Mouse (Mus musculus): ENCODE measurements around the gene Mad1l1. TPM values are rescaled to one million over a fixed set of nuclear protein-coding genes. Genes with fewer than 3 reads are reported as not detected.

Gene Mad1l1
- polyA plus RNA-seq, 1 experiment from 2014 or later = 27.8 TPM

DNA sequence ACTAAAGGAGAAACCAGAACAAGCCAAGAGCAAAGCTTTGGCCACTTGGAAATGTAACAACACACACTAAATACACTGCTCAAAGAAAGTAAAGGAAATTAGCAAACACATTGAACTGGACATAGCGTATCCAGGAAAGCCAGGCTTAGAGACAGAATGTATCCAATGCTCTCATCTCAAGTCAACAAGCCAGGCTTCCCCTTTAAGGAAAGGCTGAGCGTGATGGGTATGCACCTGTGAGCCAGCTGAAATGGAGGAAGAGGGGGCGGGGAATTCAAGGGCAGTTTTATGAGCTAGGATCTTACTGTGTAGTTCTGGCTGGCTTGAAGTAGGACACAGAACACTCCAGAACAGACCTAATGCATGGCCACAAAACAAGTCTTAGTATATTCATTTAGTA is 215.3 kb downstream of the Mad1l1 start:
- no peaks in the 10 kb centered on the region for H3K9me3 ChIP-seq (replicated peaks; ENCODE audit: control insufficient read depth, low read length)
- no peaks in the 10 kb centered on the region for H3K36me3 ChIP-seq (ENCODE audit: control insufficient read depth, insufficient read depth)
- no peak overlapping the region for H3K4me3 ChIP-seq (ENCODE audit: low read length)
- H3K9ac ChIP-seq (ENCODE audit: low read length) = no peak overlapping the region
- no peaks in the 10 kb centered on the region for H3K4me1 ChIP-seq (ENCODE audit: control insufficient read depth, insufficient read depth, low read length)
- no peak overlapping the region for H3K4me2 ChIP-seq (ENCODE audit: low read depth, low read length)
- 84% methylated on average over 3 of the region's 3 CpGs for WGBS
- ATAC-seq (replicated peaks; ENCODE audit: extremely low read depth, insufficient read depth, low FRiP score) = no peak
- H3K27ac ChIP-seq (ENCODE audit: low read length) = no peak overlapping the region
- H3K27me3 ChIP-seq (ENCODE audit: control insufficient read depth, insufficient read depth, low read length) = no peaks in the 10 kb centered on the region

DNA sequence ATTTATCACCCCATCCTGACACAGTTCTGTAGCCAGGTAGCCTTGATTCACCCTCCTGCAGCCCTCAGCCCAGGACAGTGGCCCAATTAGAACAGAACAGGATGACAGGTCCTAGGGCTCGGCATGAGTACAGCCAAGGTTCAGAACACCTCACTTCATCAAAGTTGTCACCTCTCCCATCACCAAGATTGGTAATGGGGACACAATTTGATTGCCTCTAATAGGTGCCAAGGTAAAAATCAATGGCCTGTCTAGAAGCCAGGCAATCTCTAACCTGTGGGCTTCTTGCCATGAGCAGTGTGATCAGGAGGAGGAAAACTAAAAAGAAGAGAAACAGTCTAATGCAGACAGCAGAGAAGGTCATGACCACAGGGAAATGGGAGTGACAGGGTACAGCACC is 216.5 kb downstream of the Mad1l1 start:
- no peak overlapping the region for H3K9ac ChIP-seq (ENCODE audit: low read length)
- no peaks in the 10 kb centered on the region for H3K4me1 ChIP-seq (ENCODE audit: control insufficient read depth, insufficient read depth, low read length)
- ATAC-seq (replicated peaks; ENCODE audit: extremely low read depth, insufficient read depth, low FRiP score) = no peak
- no peaks in the 10 kb centered on the region for H3K9me3 ChIP-seq (replicated peaks; ENCODE audit: control insufficient read depth, low read length)
- no peaks in the 10 kb centered on the region for H3K36me3 ChIP-seq (ENCODE audit: control insufficient read depth, insufficient read depth)
- no peak overlapping the region for H3K27ac ChIP-seq (ENCODE audit: low read length)
- H3K27me3 ChIP-seq (ENCODE audit: control insufficient read depth, insufficient read depth, low read length) = no peaks in the 10 kb centered on the region
- 93% methylated on average over 1 of the region's 1 CpGs for WGBS
- no peak overlapping the region for H3K4me2 ChIP-seq (ENCODE audit: low read depth, low read length)
- H3K4me3 ChIP-seq (ENCODE audit: low read length) = no peak overlapping the region

DNA sequence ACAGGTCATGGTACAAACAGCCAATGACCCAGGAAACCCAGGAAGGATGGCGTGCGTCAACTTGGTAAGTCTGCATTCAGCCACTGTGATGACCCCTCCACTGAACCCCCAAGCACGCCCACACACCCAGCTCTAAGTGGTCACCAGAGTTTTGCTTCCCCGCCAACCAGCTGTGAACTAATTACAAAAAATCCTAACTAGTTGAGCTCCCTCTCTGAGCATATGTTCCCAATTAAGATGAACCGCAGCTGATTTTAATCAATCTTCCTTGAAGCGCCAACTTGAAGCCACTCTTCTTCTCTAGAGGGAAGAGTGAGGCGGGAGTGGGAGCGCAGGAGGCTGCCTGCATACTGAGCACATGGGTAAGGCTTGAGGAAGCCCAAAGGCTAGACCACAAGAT is 218.6 kb downstream of the Mad1l1 start:
- H3K27ac ChIP-seq (ENCODE audit: low read length) = no peak overlapping the region
- no peak overlapping the region for H3K4me3 ChIP-seq (ENCODE audit: low read length)
- no peak overlapping the region for H3K9ac ChIP-seq (ENCODE audit: low read length)
- H3K27me3 ChIP-seq (ENCODE audit: control insufficient read depth, insufficient read depth, low read length) = no peaks in the 10 kb centered on the region
- H3K9me3 ChIP-seq (replicated peaks; ENCODE audit: control insufficient read depth, low read length) = no peaks in the 10 kb centered on the region
- no peak overlapping the region for H3K4me2 ChIP-seq (ENCODE audit: low read depth, low read length)
- no peaks in the 10 kb centered on the region for H3K4me1 ChIP-seq (ENCODE audit: control insufficient read depth, insufficient read depth, low read length)
- H3K36me3 ChIP-seq (ENCODE audit: control insufficient read depth, insufficient read depth) = no peaks in the 10 kb centered on the region
- 85% methylated on average over 8 of the region's 8 CpGs for WGBS
- ATAC-seq (replicated peaks; ENCODE audit: extremely low read depth, insufficient read depth, low FRiP score) = no peak

DNA sequence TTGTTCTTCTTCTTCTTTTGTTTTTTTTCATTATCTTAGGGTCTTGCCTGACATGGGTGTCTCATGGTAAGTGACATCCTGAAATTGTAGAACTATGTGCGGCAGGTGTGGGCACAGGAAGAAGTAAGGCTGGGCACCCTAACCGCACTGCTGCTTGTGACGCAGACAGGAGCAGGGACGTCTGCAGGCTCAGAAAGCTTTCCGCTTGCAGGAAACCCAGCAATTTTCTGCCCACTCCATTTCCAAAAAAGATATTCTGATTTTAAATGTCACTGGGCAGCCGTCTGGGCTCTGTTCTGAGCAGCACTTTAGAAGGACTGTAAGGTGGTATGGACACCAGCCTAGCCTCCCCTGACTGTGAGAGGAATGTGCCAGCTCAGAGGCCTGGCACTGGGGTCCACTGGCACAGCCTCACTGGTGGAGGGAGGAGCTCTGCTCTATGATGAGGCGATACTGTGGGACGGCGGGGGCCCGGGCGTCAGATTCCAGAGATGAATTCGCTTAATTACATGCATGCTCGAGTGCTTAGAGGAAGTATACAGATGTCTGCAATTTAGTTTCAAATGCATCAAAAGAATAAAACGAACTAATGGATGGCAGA is 219.8 kb downstream of the Mad1l1 start:
- ATAC-seq (replicated peaks; ENCODE audit: extremely low read depth, insufficient read depth, low FRiP score) = no peak
- H3K9ac ChIP-seq (ENCODE audit: low read length) = no peak overlapping the region
- no peaks in the 10 kb centered on the region for H3K36me3 ChIP-seq (ENCODE audit: control insufficient read depth, insufficient read depth)
- no peaks in the 10 kb centered on the region for H3K9me3 ChIP-seq (replicated peaks; ENCODE audit: control insufficient read depth, low read length)
- H3K27ac ChIP-seq (ENCODE audit: low read length) = no peak overlapping the region
- 87% methylated on average over 14 of the region's 14 CpGs for WGBS
- no peak overlapping the region for H3K4me2 ChIP-seq (ENCODE audit: low read depth, low read length)
- H3K27me3 ChIP-seq (ENCODE audit: control insufficient read depth, insufficient read depth, low read length) = no peaks in the 10 kb centered on the region
- H3K4me1 ChIP-seq (ENCODE audit: control insufficient read depth, insufficient read depth, low read length) = no peaks in the 10 kb centered on the region
- no peak overlapping the region for H3K4me3 ChIP-seq (ENCODE audit: low read length)

GRCm38 (mm10) chr5:140098711-140099110 is 222.6 kb downstream of the Mad1l1 start:
- Histone ChIP-seq H3K9me3 (replicated peaks; ENCODE audit: control insufficient read depth, low read length) (no peaks in the 10 kb centered on the region), H3K4me2 (ENCODE audit: low read depth, low read length) (no peak overlapping the region), H3K36me3 (ENCODE audit: control insufficient read depth, insufficient read depth) (no peaks in the 10 kb centered on the region), H3K27me3 (ENCODE audit: control insufficient read depth, insufficient read depth, low read length) (no peaks in the 10 kb centered on the region), H3K4me1 (ENCODE audit: control insufficient read depth, insufficient read depth, low read length) (no peaks in the 10 kb centered on the region), H3K27ac (ENCODE audit: low read length) (no peak overlapping the region), H3K4me3 (ENCODE audit: low read length) (no peak overlapping the region), H3K9ac (ENCODE audit: low read length) (no peak overlapping the region)
- 97% methylated on average over 5 of the region's 5 CpGs for WGBS
- no peak for ATAC-seq (replicated peaks; ENCODE audit: extremely low read depth, insufficient read depth, low FRiP score)

GRCm38 (mm10) chr5:140095203-140095602 is 226.1 kb downstream of the Mad1l1 start:
- no peak overlapping the region for H3K27ac ChIP-seq (ENCODE audit: low read length)
- H3K27me3 ChIP-seq (ENCODE audit: control insufficient read depth, insufficient read depth, low read length) = no peaks in the 10 kb centered on the region
- no peaks in the 10 kb centered on the region; the same call in 1 of the 2 replicates for H3K4me1 ChIP-seq (ENCODE audit: control insufficient read depth, insufficient read depth, low read length)
- no peaks in the 10 kb centered on the region for H3K9me3 ChIP-seq (replicated peaks; ENCODE audit: control insufficient read depth, low read length)
- no peak overlapping the region for H3K4me3 ChIP-seq (ENCODE audit: low read length)
- 82% methylated on average over 2 of the region's 2 CpGs for WGBS
- ATAC-seq (replicated peaks; ENCODE audit: extremely low read depth, insufficient read depth, low FRiP score) = no peak
- no peak overlapping the region for H3K4me2 ChIP-seq (ENCODE audit: low read depth, low read length)
- H3K9ac ChIP-seq (ENCODE audit: low read length) = no peak overlapping the region
- no peaks in the 10 kb centered on the region; the same call in 1 of the 2 replicates for H3K36me3 ChIP-seq (ENCODE audit: control insufficient read depth, insufficient read depth)

DNA sequence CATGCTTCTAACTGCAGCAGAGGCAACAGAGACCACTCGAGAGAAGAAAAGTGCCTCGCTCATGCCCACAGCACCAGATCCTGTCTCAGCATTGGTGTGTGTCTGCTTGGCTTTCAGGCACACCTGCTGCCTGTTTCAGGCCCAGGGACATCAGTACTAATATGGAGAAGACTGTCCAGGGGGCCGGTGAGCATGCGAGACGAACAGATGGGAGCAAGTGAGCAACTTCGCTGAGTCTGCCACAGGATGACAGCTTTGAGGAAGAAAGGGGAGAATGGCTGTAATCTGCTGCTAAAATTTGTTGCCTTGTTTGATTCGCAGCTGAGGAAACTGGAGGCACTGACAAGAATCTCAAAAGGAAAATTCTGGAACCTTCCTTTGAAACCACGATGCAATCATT is 227.9 kb downstream of the Mad1l1 start:
- H3K9me3 ChIP-seq (replicated peaks; ENCODE audit: control insufficient read depth, low read length) = no peaks in the 10 kb centered on the region
- no peak for ATAC-seq (replicated peaks; ENCODE audit: extremely low read depth, insufficient read depth, low FRiP score)
- H3K4me1 ChIP-seq (ENCODE audit: control insufficient read depth, insufficient read depth, low read length) = no peaks in the 10 kb centered on the region; the same call in 1 of the 2 replicates
- H3K4me2 ChIP-seq (ENCODE audit: low read depth, low read length) = no peak overlapping the region
- no peak overlapping the region for H3K9ac ChIP-seq (ENCODE audit: low read length)
- H3K27ac ChIP-seq (ENCODE audit: low read length) = no peak overlapping the region
- H3K36me3 ChIP-seq (ENCODE audit: control insufficient read depth, insufficient read depth) = no peaks in the 10 kb centered on the region; the same call in 1 of the 2 replicates
- H3K4me3 ChIP-seq (ENCODE audit: low read length) = no peak overlapping the region
- no peaks in the 10 kb centered on the region for H3K27me3 ChIP-seq (ENCODE audit: control insufficient read depth, insufficient read depth, low read length)
- 93% methylated on average over 8 of the region's 8 CpGs for WGBS

GRCm38 (mm10) chr5:140091601-140092000 is 229.8 kb downstream of the Mad1l1 start:
- no peak overlapping the region for H3K27ac ChIP-seq (ENCODE audit: low read length)
- no peaks in the 10 kb centered on the region; the same call in 1 of the 2 replicates for H3K36me3 ChIP-seq (ENCODE audit: control insufficient read depth, insufficient read depth)
- H3K4me3 ChIP-seq (ENCODE audit: low read length) = no peak overlapping the region
- ATAC-seq (replicated peaks; ENCODE audit: extremely low read depth, insufficient read depth, low FRiP score) = no peak
- no peaks in the 10 kb centered on the region for H3K9me3 ChIP-seq (replicated peaks; ENCODE audit: control insufficient read depth, low read length)
- H3K9ac ChIP-seq (ENCODE audit: low read length) = no peak overlapping the region
- 70% methylated on average over 11 of the region's 11 CpGs for WGBS
- H3K4me1 ChIP-seq (ENCODE audit: control insufficient read depth, insufficient read depth, low read length) = no peaks in the 10 kb centered on the region; the same call in 1 of the 2 replicates
- no peaks in the 10 kb centered on the region for H3K27me3 ChIP-seq (ENCODE audit: control insufficient read depth, insufficient read depth, low read length)
- no peak overlapping the region for H3K4me2 ChIP-seq (ENCODE audit: low read depth, low read length)

DNA sequence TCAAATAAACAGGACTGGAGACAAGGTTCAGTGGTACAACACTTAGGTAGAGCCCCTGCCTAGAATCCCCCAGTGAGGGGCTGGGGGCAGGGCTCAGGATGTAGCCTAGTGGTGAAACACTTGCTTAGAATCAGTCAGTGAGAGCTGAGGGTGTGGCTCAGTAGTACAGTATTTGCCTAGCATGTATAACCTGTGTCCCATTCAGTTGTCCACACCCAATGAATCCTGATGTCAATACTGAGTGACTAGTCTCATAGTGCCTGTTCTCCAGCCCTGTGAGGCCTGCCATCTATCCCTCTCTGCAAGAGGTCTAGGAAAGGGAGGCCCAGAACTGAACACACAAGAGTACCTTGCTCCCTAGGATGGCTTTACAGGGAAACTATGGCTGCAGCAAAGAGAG is 232.1 kb downstream of the Mad1l1 start:
- H3K4me1 ChIP-seq (ENCODE audit: control insufficient read depth, insufficient read depth, low read length) = no peaks in the 10 kb centered on the region; the same call in 1 of the 2 replicates
- ATAC-seq (replicated peaks; ENCODE audit: extremely low read depth, insufficient read depth, low FRiP score) = no peak
- H3K27ac ChIP-seq (ENCODE audit: low read length) = no peak overlapping the region
- no peaks in the 10 kb centered on the region for H3K27me3 ChIP-seq (ENCODE audit: control insufficient read depth, insufficient read depth, low read length)
- H3K36me3 ChIP-seq (ENCODE audit: control insufficient read depth, insufficient read depth) = no peaks in the 10 kb centered on the region; the same call in 1 of the 2 replicates
- H3K9me3 ChIP-seq (replicated peaks; ENCODE audit: control insufficient read depth, low read length) = no peaks in the 10 kb centered on the region
- H3K4me2 ChIP-seq (ENCODE audit: low read depth, low read length) = no peak overlapping the region
- H3K4me3 ChIP-seq (ENCODE audit: low read length) = no peak overlapping the region
- no peak overlapping the region for H3K9ac ChIP-seq (ENCODE audit: low read length)

All from heart, embryonic 16.5 days (tissue).